Mouse (Mus musculus): Measurements from ENCODE around the gene Ankrd36. TPM values are rescaled to one million over a fixed set of nuclear protein-coding genes. Genes with fewer than 3 reads are reported as not detected.
"Not testable (repeated sequence)": the region's sequence is repeated elsewhere in the genome, so short reads cannot be mapped to it uniquely, and the experiment has no call there.

The Ankrd36 gene
- total RNA-seq, 2 experiments from 2014 or later, result not detected

GRCm38 (mm10) chr11:5545457-5545856 lies 24.0 kb upstream of the Ankrd36 start:
- DNase-seq (ENCODE audit: low spot score in 2 of 2), result no peak

GRCm38 (mm10) chr11:5546693-5547092 lies 22.8 kb upstream of the Ankrd36 start:
- DNase-seq (ENCODE audit: low spot score in 2 of 2), result no peak

DNA sequence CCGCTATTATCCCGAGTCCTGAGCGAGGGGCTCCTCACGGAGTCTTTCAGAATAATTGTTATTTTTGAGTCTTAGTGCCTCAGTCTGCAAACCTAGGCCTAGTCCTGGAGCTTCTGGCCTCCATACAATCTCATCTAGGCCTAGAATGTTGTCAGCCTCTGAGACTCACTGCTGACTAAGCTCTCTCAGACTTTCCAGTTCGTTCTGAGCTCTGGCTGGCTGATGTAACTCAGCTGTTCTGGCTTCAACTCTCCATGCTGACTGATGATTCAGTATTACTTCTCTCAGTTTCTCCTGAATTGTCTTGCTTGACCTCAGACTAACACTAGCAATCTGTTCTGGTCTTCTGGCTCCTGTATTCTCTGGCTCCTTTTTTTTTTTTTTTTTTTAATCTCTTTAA lies 18.1 kb upstream of the Ankrd36 start:
- DNase-seq (ENCODE audit: low spot score in 2 of 2), result no peak

- no peak for DNase-seq (ENCODE audit: low spot score in 2 of 2)
Measured at GRCm38 (mm10) chr11:5551931-5552330, 17.6 kb upstream of the Ankrd36 start.

GRCm38 (mm10) chr11:5560273-5560672 lies 9.2 kb upstream of the Ankrd36 start:
- DNase-seq (ENCODE audit: low spot score in 2 of 2), result no peak

DNA sequence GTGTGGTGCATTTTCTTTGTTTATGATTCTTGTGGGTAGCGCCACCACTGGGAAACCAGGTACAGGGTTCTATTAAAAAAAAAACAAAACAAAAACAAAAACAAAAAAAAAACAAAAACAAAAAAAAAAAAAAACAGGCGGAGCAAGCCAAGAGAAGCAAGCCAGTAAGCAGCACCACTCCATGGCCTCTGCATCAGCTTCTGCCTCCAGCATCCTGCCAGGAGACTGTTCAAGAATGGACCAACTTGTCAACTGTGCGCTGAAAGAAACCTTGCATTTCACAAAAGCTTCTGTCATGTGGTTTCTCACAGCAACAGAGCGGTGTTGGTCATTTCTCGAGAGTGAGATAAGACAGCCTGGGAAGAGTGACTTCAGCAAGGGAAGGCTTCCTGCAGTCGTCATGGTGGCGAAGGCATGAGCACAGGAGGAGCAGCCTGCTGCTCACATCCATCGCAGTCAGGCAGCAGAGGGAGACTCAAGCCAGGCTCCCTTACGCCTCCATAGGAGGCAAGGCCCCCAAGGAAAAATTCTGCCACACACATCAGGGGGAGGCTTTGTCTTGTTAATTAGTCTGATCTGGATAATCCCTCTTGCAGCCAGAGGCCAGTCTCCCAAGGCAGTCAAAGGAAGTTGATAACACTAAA lies 6.7 kb upstream of the Ankrd36 start:
- DNase-seq (ENCODE audit: low spot score in 2 of 2), result no peak

DNA sequence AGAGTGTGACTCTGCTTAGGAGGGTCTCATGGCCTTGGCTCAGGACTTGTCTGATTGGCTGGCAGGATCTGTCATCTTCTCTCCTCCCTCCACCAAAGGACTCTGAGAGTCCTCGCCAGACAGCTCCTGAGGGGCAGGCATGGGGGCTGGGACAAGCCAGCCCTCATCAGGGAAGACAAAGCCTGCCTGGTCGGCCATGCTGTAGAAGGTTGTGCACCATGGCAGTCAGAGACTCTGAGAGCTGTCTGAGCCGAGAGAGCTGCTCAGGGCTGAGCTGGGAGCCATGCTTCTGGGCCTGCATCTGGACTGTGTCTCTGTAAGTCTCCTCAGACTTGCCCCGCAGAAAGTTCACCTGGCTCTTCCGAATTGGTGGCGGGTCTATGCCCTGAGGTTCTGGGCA lies 5.6 kb upstream of the Ankrd36 start:
- DNase-seq (ENCODE audit: low spot score in 2 of 2), result no peak

DNA sequence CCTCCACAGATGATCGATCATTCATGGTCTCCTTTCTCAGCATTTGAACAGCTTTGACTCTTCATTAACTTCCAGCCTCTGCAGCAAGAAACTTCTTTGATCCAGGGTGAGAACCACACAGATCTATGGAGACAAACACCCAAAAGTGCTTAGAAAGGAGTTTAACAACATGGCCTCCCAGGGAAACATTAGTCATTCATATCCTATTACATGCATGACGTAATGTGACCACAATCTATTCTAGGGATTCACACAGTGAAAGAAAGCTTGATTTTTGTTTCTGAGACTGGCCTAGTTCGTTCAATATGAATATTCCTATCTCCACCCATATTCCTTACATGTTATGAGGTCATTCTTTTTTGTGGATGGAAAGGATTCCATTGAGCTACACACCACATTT lies 3.9 kb upstream of the Ankrd36 start:
- DNase-seq (ENCODE audit: low spot score in 2 of 2), result no peak

- no peak for DNase-seq (ENCODE audit: low spot score in 2 of 2)
Measured at GRCm38 (mm10) chr11:5566506-5566905, 3.0 kb upstream of the Ankrd36 start.

GRCm38 (mm10) chr11:5567654-5568053 lies 1.8 kb upstream of the Ankrd36 start:
- DNase-seq (ENCODE audit: low spot score in 2 of 2), result no peak

- no peak for DNase-seq (ENCODE audit: low spot score in 2 of 2)
Measured at GRCm38 (mm10) chr11:5568082-5568481, 1.4 kb upstream of the Ankrd36 start.

GRCm38 (mm10) chr11:5571856-5572255 lies 2.4 kb downstream of the Ankrd36 start:
- no peak for DNase-seq (ENCODE audit: low spot score in 2 of 2)

GRCm38 (mm10) chr11:5573821-5574220 lies 4.3 kb downstream of the Ankrd36 start:
- DNase-seq (ENCODE audit: low spot score in 2 of 2), result no peak

- DNase-seq (ENCODE audit: low spot score in 2 of 2), result no peak
Measured at GRCm38 (mm10) chr11:5575046-5575445, 5.6 kb downstream of the Ankrd36 start.

DNA sequence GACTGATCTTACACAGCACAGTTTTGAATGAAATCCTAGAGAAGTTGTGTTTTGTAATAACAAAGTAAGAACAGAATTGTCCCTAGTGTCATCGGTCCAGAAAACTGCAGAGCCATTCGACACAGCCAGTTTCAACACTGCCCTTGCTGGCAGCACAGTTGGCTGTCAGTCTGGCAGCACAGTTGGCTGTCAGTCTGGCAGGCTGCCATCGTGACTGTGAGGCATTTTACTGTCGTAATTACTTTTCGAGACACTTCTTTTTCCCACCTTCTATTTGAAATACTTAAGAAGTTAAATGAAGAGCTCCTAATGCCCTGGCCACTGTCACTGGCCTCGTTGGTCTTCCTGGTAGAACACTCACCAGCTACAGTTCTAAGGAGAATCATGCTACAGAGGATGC lies 22.9 kb downstream of the Ankrd36 start:
- DNase-seq (ENCODE audit: low spot score in 2 of 2), result peak in 1 of 2 experiments; percentile 48

GRCm38 (mm10) chr11:5595381-5595791 lies 25.9 kb downstream of the Ankrd36 start:
- DNase-seq (ENCODE audit: low spot score in 2 of 2), result no peak

DNA sequence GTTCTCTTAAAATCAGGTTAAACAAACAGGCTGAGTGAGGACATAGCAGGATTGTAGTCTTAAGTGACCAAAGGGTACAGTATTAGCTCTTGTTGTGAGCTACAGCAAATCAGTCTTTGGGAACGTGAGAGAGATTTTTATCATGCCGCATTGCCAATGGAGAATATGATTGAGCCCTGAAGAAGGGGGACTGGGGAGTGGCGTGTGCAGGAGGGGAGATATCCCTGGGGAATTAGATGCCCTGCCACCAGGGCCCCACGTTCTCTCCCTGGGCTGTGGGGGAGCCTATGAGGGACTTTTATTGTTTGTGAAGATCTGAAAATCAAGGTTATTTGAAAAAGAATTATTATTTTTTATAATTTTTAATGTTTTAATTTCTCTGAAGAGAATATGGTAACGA lies 26.3 kb downstream of the Ankrd36 start:
- DNase-seq (ENCODE audit: low spot score in 2 of 2), result no peak

- no peak for DNase-seq (ENCODE audit: low spot score in 2 of 2)
Measured at GRCm38 (mm10) chr11:5596756-5597155, 27.3 kb downstream of the Ankrd36 start.

- no peak for DNase-seq (ENCODE audit: low spot score in 2 of 2)
Measured at GRCm38 (mm10) chr11:5605421-5605820, 35.9 kb downstream of the Ankrd36 start.

- DNase-seq (ENCODE audit: low spot score in 2 of 2), result not testable (repeated sequence)
Measured at GRCm38 (mm10) chr11:5611918-5612317, 42.4 kb downstream of the Ankrd36 start.

- peak in 1 of 2 experiments; percentile 46 for DNase-seq (ENCODE audit: low spot score in 2 of 2)
Measured at GRCm38 (mm10) chr11:5614453-5614852, 45.0 kb downstream of the Ankrd36 start.

DNA sequence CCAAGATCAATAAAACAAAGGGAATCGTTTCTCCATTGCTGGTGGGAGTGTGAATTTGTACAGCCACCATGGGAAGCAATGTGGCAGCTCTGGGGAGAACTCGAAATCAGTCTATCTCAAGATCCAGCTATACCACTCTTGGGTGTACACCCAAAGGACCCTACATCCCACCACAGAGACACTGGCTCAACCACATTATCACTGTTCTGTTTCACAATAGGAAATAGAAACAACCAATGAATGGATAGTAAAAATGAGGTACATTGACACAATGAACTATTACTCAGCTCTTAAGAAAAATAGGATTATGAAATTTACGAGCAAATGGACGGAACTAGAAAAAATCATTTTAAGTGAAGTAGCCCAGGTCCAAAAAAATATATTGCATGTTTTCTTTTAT lies 55.6 kb downstream of the Ankrd36 start:
- no peak for DNase-seq (ENCODE audit: low spot score in 2 of 2)

DNA sequence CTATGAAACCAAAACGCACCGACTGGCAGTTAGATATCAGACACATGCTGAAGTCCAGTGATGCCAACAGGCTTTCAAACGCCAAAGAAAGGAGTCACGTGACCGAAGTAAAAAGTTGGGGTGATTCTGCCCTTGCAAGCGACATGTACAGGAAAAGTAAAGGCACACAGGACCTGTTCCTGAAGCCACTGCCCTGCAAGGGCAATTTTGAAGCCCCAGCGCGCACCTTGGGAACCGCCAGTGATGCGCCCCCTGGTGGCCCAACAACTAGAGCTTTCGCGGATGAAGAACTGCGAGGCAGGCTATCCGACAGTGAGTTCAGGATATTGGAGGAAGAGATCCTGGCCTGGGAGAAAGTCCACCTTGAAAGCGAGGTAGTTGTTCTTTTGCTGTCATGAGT lies 59.5 kb downstream of the Ankrd36 start:
- peak; percentile 72 to 75 for DNase-seq (ENCODE audit: low spot score in 2 of 2)

GRCm38 (mm10) chr11:5643085-5643484 lies 73.6 kb downstream of the Ankrd36 start:
- peak in 1 of 2 experiments; percentile 3 for DNase-seq (ENCODE audit: low spot score in 2 of 2)

Measured in gastrocnemius, postnatal 4 days (tissue).